Mouse (Mus musculus) liver, embryonic 14.5 days (tissue): ENCODE data around the gene Rnf39. TPM values are rescaled to one million over a fixed set of nuclear protein-coding genes. Genes with fewer than 3 reads are reported as not detected.

Experiments
- ATAC-seq: fragments of 200-750 bp; cut with Nextera tagmentation; 2 replicates; pipeline ENCODE4 v1.8.0; 2017; ENCODE audit warnings: moderate number of reproducible peaks, mild to moderate bottlenecking, moderate library complexity; ENCODE audit not compliant: insufficient read depth
- DNase-seq, 3 experiments: peaks; one replicate each; pipeline ENCODE4 v3.0.0-alpha.2; 2012 to 2013; ENCODE audit warnings: low read depth in 3 of 3, low spot score in 3 of 3
- H3K27ac ChIP-seq: fragments of 300-500 bp; sonication (generic); 2 replicates; pipeline ENCODE4 v1.5.1; 2014; ENCODE audit warnings: moderate library complexity, mild to moderate bottlenecking, control low read depth, inconsistent platforms
- H3K27me3 ChIP-seq: fragments of 300-500 bp; sonication (generic); 2 replicates; pipeline ENCODE4 v1.6.1; 2014; ENCODE audit warnings: mild to moderate bottlenecking, low read length, moderate library complexity; ENCODE audit not compliant: control insufficient read depth, insufficient read depth
- H3K36me3 ChIP-seq: fragments of 300-500 bp; sonication (generic); replicated peaks from 2 replicates; pipeline ENCODE4 v1.6.1; 2014; ENCODE audit warnings: low read depth; ENCODE audit not compliant: control insufficient read depth, insufficient read depth
- H3K4me1 ChIP-seq, 2 experiments: fragments of 200-500 bp in 1 of 2; fragments of 300-500 bp in 1 of 2; sonication (generic) in 1 of 2; replicated peaks; 2 replicates each; pipeline ENCODE4 v1.6.1; 2012 to 2014; ENCODE audit warnings: antibody characterized with exemption in 1 of 2, inconsistent platforms in 1 of 2, low read length in 1 of 2; ENCODE audit not compliant: control insufficient read depth in 2 of 2, insufficient read depth in 2 of 2
- H3K4me2 ChIP-seq: fragments of 300-500 bp; sonication (generic); 2 replicates; pipeline ENCODE4 v1.6.1; 2014; ENCODE audit warnings: low read depth, mild to moderate bottlenecking, control low read depth, moderate library complexity
- H3K4me3 ChIP-seq, 2 experiments: fragments of 200-500 bp in 1 of 2; fragments of 300-500 bp in 1 of 2; sonication (generic) in 1 of 2; 2 replicates each; pipeline ENCODE4 v1.5.1; 2012 to 2014; ENCODE audit warnings: low read depth in 2 of 2, low read length in 2 of 2, mild to moderate bottlenecking in 2 of 2, control low read depth in 1 of 2, inconsistent platforms in 1 of 2, moderate library complexity in 1 of 2; ENCODE audit not compliant: insufficient read depth in 1 of 2
- H3K9ac ChIP-seq: fragments of 300-500 bp; sonication (generic); replicated peaks from 2 replicates; pipeline ENCODE4 v1.6.1; 2014; ENCODE audit warnings: mild to moderate bottlenecking, control low read depth, moderate library complexity
- H3K9me3 ChIP-seq: fragments of 300-500 bp; sonication (generic); 2 replicates; pipeline ENCODE4 v1.6.1; 2016; ENCODE audit warnings: low read length, mixed read lengths; ENCODE audit not compliant: control insufficient read depth
- CTCF ChIP-seq: IDR thresholded peaks from 2 replicates; pipeline ENCODE4 v1.5.1; 2016; ENCODE audit warnings: antibody characterized with exemption, low read depth, control low read depth
- EP300 ChIP-seq: IDR thresholded peaks from 2 replicates; pipeline ENCODE4 v1.6.1; 2016; ENCODE audit warnings: antibody characterized with exemption, low read depth
- WGBS: fragments of 180-500 bp; shearing (Covaris S2); extraction: QIAGEN DNeasy Blood & Tissue Kit; methylation state at CpG from one replicate; pipeline ENCODE4 v1.1.7; 2014; ENCODE audit not compliant: insufficient replicate concordance; 5-methylcytosine and 5-hydroxymethylcytosine counted together
- polyA plus RNA-seq, 2 experiments: library from polyadenylated mRNA; depleted of rRNA in 1 of 2; stranded (reverse) in 1 of 2; unstranded in 1 of 2; fragments of >200 nt; fragmentation: Nextera tagmentation in 1 of 2; extraction: Ambion mirVana in 1 of 2; gene quantifications; 2 replicates each; pipeline versions ENCODE4 v1.2.1 to v1.2.3; 2012 to 2014

The Rnf39 gene
- polyA plus RNA-seq, 2 experiments = 0.02 TPM; not detected in 1

DNA sequence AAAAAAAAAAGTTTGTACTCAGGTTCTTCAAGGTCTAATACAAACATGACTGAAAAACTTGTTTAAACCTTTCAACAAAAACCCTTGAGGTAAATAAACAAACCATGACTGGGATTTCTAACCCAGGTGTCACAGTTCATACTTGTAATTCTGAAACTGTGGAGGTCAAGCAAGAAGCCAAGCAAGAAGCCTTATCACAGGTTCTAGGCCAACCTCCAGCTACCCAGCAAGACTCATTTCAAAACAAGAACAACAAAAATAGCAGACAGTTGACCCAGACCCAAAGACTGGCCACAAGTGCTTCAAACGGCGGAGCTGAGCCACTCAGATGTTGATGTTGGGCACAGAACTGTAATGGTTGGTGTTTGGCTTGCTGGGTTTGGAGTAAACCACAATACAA lies 51.8 kb downstream of the Rnf39 start:
- H3K27ac ChIP-seq = no peak overlapping the region
- H3K4me3 ChIP-seq = no peak overlapping the region
- no peaks in the 10 kb centered on the region for H3K4me1 ChIP-seq
- no peak overlapping the region for H3K4me2 ChIP-seq
- no peak for DNase-seq
- no peak for ATAC-seq
- no peaks in the 10 kb centered on the region for H3K27me3 ChIP-seq
- no peaks in the 10 kb centered on the region for H3K9me3 ChIP-seq
- WGBS = 60% methylated on average over 2 of the region's 2 CpGs
- H3K36me3 ChIP-seq = no peaks in the 10 kb centered on the region
- TF ChIP-seq EP300 = no peak
- no peak for TF ChIP-seq CTCF
- no peak overlapping the region for H3K9ac ChIP-seq

DNA sequence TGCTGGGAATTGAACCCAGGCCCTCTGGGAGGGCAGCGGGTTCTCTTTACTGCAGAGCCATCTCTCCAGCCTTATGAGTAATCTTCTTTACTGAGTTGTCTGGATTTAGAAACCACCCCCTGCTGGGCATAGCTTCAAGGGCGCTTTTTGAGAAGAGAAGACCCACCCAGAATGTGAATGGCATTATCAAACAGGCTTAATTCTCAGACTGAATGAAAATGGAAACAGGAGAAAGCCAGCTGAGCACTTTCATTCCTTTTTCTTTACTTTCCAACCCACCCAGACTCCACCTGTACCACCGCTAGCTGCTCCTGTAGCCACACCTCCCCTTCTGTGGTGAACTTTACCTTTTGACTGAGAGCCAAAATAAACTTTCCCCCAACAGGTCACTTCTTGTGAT lies 52.7 kb downstream of the Rnf39 start:
- H3K36me3 ChIP-seq = no peaks in the 10 kb centered on the region
- H3K4me1 ChIP-seq = no peaks in the 10 kb centered on the region
- TF ChIP-seq EP300 = no peak
- no peak for TF ChIP-seq CTCF
- H3K27ac ChIP-seq = no peak overlapping the region
- H3K4me3 ChIP-seq = no peak overlapping the region
- WGBS = 47% methylated on average over 3 of the region's 3 CpGs
- ATAC-seq = no peak
- no peak overlapping the region for H3K9ac ChIP-seq
- no peak overlapping the region for H3K4me2 ChIP-seq
- H3K27me3 ChIP-seq = no peaks in the 10 kb centered on the region
- no peak for DNase-seq
- H3K9me3 ChIP-seq = no peaks in the 10 kb centered on the region

DNA sequence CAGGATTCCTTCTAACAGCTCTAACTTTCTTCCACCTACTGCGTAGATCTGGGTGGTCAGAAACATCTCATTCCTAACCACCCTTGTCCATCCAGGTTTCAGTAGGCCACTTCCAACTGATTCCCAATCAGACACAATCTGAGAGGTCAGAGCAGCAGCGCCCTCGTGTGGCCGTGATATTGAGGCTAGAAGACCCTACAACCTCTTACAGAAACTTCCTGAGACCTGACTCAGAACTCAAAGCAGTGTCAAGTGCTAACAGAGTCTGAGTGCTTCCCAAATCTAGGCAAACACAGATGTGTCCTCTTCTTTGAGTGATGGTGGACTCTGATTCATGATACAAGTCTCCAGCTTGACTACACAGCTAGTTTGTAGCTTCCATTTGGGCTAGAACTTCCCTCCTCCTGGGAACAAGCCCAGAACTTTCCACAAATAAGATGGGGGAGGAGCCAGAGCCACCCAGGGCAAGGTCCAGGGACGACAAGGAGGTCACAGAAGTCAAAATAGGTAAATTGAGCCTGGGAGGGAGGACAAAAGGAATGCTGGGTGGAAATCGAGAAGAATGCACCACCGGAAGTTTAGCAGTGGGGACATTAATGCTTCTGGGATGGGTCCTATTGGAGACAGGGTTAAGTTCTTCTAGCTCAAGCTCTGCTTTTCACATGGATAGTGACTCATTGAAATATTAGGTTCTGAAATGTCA lies 54.5 kb downstream of the Rnf39 start:
- Histone ChIP-seq H3K36me3 (no peaks in the 10 kb centered on the region), H3K9ac (no peak overlapping the region), H3K27ac (no peak overlapping the region), H3K4me2 (no peak overlapping the region), H3K27me3 (no peaks in the 10 kb centered on the region), H3K4me1 (no peaks in the 10 kb centered on the region), H3K4me3 (no peak overlapping the region), H3K9me3 (no peaks in the 10 kb centered on the region)
- no peak for ATAC-seq
- WGBS = 22% methylated on average over 7 of the region's 7 CpGs
- peak; percentile 24 to 33 (median 30) for DNase-seq
- TF ChIP-seq EP300 (no peak), CTCF (peak; percentile 80)

Other genes with a start within 250 kb of the Rnf39 start
- gene H2-M10.5, start 170.0 kb upstream of the Rnf39 start, polyA plus RNA-seq (2012; rRNA removed) = not detected in 2 replicates
- gene H2-M10.5, start 170.0 kb upstream of the Rnf39 start, polyA plus RNA-seq (2014; fragmentation: Nextera tagmentation; extraction: Ambion mirVana) = not detected in 2 replicates
- gene H2-M10.6, start 130.7 kb upstream of the Rnf39 start, polyA plus RNA-seq (2012; rRNA removed) = not detected in 2 replicates
- gene H2-M10.6, start 130.7 kb upstream of the Rnf39 start, polyA plus RNA-seq (2014; fragmentation: Nextera tagmentation; extraction: Ambion mirVana) = not detected in 2 replicates
- gene Trim26, start 105.8 kb upstream of the Rnf39 start, polyA plus RNA-seq (2012; rRNA removed) = 6.6 and 8.6 TPM in 2 replicates
- 6.7 and 7.9 TPM in 2 replicates for gene Trim26, start 105.8 kb upstream of the Rnf39 start, polyA plus RNA-seq (2014; fragmentation: Nextera tagmentation; extraction: Ambion mirVana)
- 0.15 and 0.26 TPM in 2 replicates for gene Trim15, start 75.7 kb upstream of the Rnf39 start, polyA plus RNA-seq (2012; rRNA removed)
- 0.20 and 0.32 TPM in 2 replicates for gene Trim15, start 75.7 kb upstream of the Rnf39 start, polyA plus RNA-seq (2014; fragmentation: Nextera tagmentation; extraction: Ambion mirVana)
- gene Trim10, start 73.3 kb upstream of the Rnf39 start, polyA plus RNA-seq (2012; rRNA removed) = 82.4 and 114 TPM in 2 replicates
- gene Trim10, start 73.3 kb upstream of the Rnf39 start, polyA plus RNA-seq (2014; fragmentation: Nextera tagmentation; extraction: Ambion mirVana) = 251 and 278 TPM in 2 replicates
- gene Trim40, start 52.8 kb upstream of the Rnf39 start, polyA plus RNA-seq (2012; rRNA removed) = not detected in 2 replicates
- gene Trim40, start 52.8 kb upstream of the Rnf39 start, polyA plus RNA-seq (2014; fragmentation: Nextera tagmentation; extraction: Ambion mirVana) = not detected in 2 replicates
- 0.03 TPM in 1 of 2 replicates, not detected in the other for gene Trim31, start 44.8 kb upstream of the Rnf39 start, polyA plus RNA-seq (2012; rRNA removed)
- not detected in 2 replicates for gene Trim31, start 44.8 kb upstream of the Rnf39 start, polyA plus RNA-seq (2014; fragmentation: Nextera tagmentation; extraction: Ambion mirVana)
- 15.6 and 30.4 TPM in 2 replicates for gene Ppp1r11, start 8.8 kb downstream of the Rnf39 start, polyA plus RNA-seq (2012; rRNA removed)
- gene Ppp1r11, start 8.8 kb downstream of the Rnf39 start, polyA plus RNA-seq (2014; fragmentation: Nextera tagmentation; extraction: Ambion mirVana) = 35.6 and 43.0 TPM in 2 replicates
- gene Znrd1, start 15.6 kb downstream of the Rnf39 start, polyA plus RNA-seq (2012; rRNA removed) = 17.5 and 19.0 TPM in 2 replicates
- gene Znrd1, start 15.6 kb downstream of the Rnf39 start, polyA plus RNA-seq (2014; fragmentation: Nextera tagmentation; extraction: Ambion mirVana) = 25.3 and 28.2 TPM in 2 replicates
- gene Znrd1as, start 15.7 kb downstream of the Rnf39 start, polyA plus RNA-seq (2012; rRNA removed) = 1.6 and 3.3 TPM in 2 replicates
- gene Znrd1as, start 15.7 kb downstream of the Rnf39 start, polyA plus RNA-seq (2014; fragmentation: Nextera tagmentation; extraction: Ambion mirVana) = 2.9 and 3.3 TPM in 2 replicates
- gene 2410137M14Rik, start 38.3 kb downstream of the Rnf39 start, polyA plus RNA-seq (2012; rRNA removed) = not detected in 2 replicates
- gene 2410137M14Rik, start 38.3 kb downstream of the Rnf39 start, polyA plus RNA-seq (2014; fragmentation: Nextera tagmentation; extraction: Ambion mirVana) = not detected in 2 replicates
- 0.03 and 0.23 TPM in 2 replicates for gene H2-M5, start 46.6 kb downstream of the Rnf39 start, polyA plus RNA-seq (2012; rRNA removed)
- gene H2-M5, start 46.6 kb downstream of the Rnf39 start, polyA plus RNA-seq (2014; fragmentation: Nextera tagmentation; extraction: Ambion mirVana) = not detected in 2 replicates
- gene Zfp57, start 58.2 kb downstream of the Rnf39 start, polyA plus RNA-seq (2012; rRNA removed) = 3.3 and 3.5 TPM in 2 replicates
- gene Zfp57, start 58.2 kb downstream of the Rnf39 start, polyA plus RNA-seq (2014; fragmentation: Nextera tagmentation; extraction: Ambion mirVana) = 2.2 and 2.5 TPM in 2 replicates
- gene Mog, start 80.5 kb downstream of the Rnf39 start, polyA plus RNA-seq (2012; rRNA removed) = not detected in 2 replicates
- gene Mog, start 80.5 kb downstream of the Rnf39 start, polyA plus RNA-seq (2014; fragmentation: Nextera tagmentation; extraction: Ambion mirVana) = not detected in 2 replicates
- gene Gabbr1, start 103.0 kb downstream of the Rnf39 start, polyA plus RNA-seq (2012; rRNA removed) = 2.2 and 2.7 TPM in 2 replicates
- 0.24 and 0.30 TPM in 2 replicates for gene Gabbr1, start 103.0 kb downstream of the Rnf39 start, polyA plus RNA-seq (2014; fragmentation: Nextera tagmentation; extraction: Ambion mirVana)
- not detected in 2 replicates for gene Olfr90, start 145.6 kb downstream of the Rnf39 start, polyA plus RNA-seq (2012; rRNA removed)
- gene Olfr90, start 145.6 kb downstream of the Rnf39 start, polyA plus RNA-seq (2014; fragmentation: Nextera tagmentation; extraction: Ambion mirVana) = not detected in 2 replicates
- gene Olfr91, start 155.4 kb downstream of the Rnf39 start, polyA plus RNA-seq (2012; rRNA removed) = not detected in 2 replicates
- not detected in 2 replicates for gene Olfr91, start 155.4 kb downstream of the Rnf39 start, polyA plus RNA-seq (2014; fragmentation: Nextera tagmentation; extraction: Ambion mirVana)
- not detected in 2 replicates for gene Olfr92, start 177.2 kb downstream of the Rnf39 start, polyA plus RNA-seq (2012; rRNA removed)
- gene Olfr92, start 177.2 kb downstream of the Rnf39 start, polyA plus RNA-seq (2014; fragmentation: Nextera tagmentation; extraction: Ambion mirVana) = not detected in 2 replicates
- gene Olfr93, start 218.6 kb downstream of the Rnf39 start, polyA plus RNA-seq (2012; rRNA removed) = not detected in 2 replicates
- gene Olfr93, start 218.6 kb downstream of the Rnf39 start, polyA plus RNA-seq (2014; fragmentation: Nextera tagmentation; extraction: Ambion mirVana) = not detected in 2 replicates